Mouse (Mus musculus): ENCODE measurements around the gene Olfr649.

- TF ChIP-seq CTCF (IDR thresholded peaks at IDR 0.05; ENCODE audit: extremely low read depth, insufficient read depth, low read length) (no peak), POLR2A (IDR thresholded peaks at IDR 0.05; ENCODE audit: extremely low read depth, insufficient read depth, low read length) (no peak)
Observed at GRCm38 (mm10) chr7:104183292-104183691, 12.5 kb downstream of the Olfr649 start, which contains the start of gene Olfr648.
